Mouse (Mus musculus) macrophage (primary cell): ENCODE data around the gene Sirt2. TPM values are rescaled to one million over a fixed set of nuclear protein-coding genes. Genes with fewer than 3 reads are reported as not detected.

Experiments
- H3K27ac ChIP-seq: fragments of 350-480 bp; formaldehyde crosslinking; 2 replicates; pipeline ENCODE4 v1.9.0; 2021
- H3K36me3 ChIP-seq: fragments of 350-480 bp; formaldehyde crosslinking; 2 replicates; pipeline ENCODE4 v1.9.0; 2021; ENCODE audit errors: inconsistent target
- H3K4me3 ChIP-seq: fragments of 350-480 bp; formaldehyde crosslinking; 2 replicates; pipeline ENCODE4 v1.9.0; 2021; ENCODE audit errors: inconsistent target
- H3K79me2 ChIP-seq: fragments of 350-480 bp; formaldehyde crosslinking; 2 replicates; pipeline ENCODE4 v1.9.0; 2021; ENCODE audit errors: inconsistent target
- WGBS: methylation state at CpG from one replicate; pipeline ENCODE4 v1.1.7; 2026; ENCODE audit warnings: inconsistent platforms; ENCODE audit not compliant: missing documents; 5-methylcytosine and 5-hydroxymethylcytosine counted together
- polyA plus RNA-seq: library from polyadenylated mRNA; stranded (reverse); fragments of 250-400 nt; gene quantifications from 3 replicates; pipeline ENCODE4 v1.2.4, GENCODE M21; 2018; ENCODE audit warnings: inconsistent platforms

The Sirt2 gene
- polyA plus RNA-seq, 1 experiment from 2014 or later = 230 TPM

GRCm38 (mm10) chr7:28741368-28741708 lies 25.2 kb upstream of the Sirt2 start:
- H3K36me3 ChIP-seq = no peaks in the 10 kb centered on the region
- under 1% methylated on average over 13 of the region's 13 CpGs for WGBS

GRCm38 (mm10) chr7:28741709-28742438 lies 24.7 kb upstream of the Sirt2 start, which contains the start of the genes Mrps12 and Sars2:
TSS of gene Mrps12 (minus strand) at chr7:28741820.
TSS of gene Sars2 (plus strand) at chr7:28741992.
- H3K4me3 ChIP-seq = peak within 1 kb of the TSS; percentile 97
- H3K27ac ChIP-seq = peak within 1 kb of the TSS; percentile 83
- under 1% methylated on average over 37 of the region's 39 CpGs for WGBS
- no peaks in the 10 kb centered on the region for H3K36me3 ChIP-seq
- H3K79me2 ChIP-seq = no peaks in the 10 kb centered on the region

More at GRCm38 (mm10) chr7:28741368-28741708, 25.2 kb upstream of the Sirt2 start:
- H3K79me2 ChIP-seq = no peaks in the 10 kb centered on the region
- H3K4me3 ChIP-seq = peak overlapping the region; percentile 97
- peak overlapping the region; percentile 83 for H3K27ac ChIP-seq

GRCm38 (mm10) chr7:28749935-28750334 lies 16.6 kb upstream of the Sirt2 start:
- 97% methylated on average over 7 of the region's 7 CpGs for WGBS
- Histone ChIP-seq H3K36me3 (no peaks in the 10 kb centered on the region), H3K79me2 (no peaks in the 10 kb centered on the region), H3K4me3 (no peak overlapping the region), H3K27ac (no peak overlapping the region)

DNA sequence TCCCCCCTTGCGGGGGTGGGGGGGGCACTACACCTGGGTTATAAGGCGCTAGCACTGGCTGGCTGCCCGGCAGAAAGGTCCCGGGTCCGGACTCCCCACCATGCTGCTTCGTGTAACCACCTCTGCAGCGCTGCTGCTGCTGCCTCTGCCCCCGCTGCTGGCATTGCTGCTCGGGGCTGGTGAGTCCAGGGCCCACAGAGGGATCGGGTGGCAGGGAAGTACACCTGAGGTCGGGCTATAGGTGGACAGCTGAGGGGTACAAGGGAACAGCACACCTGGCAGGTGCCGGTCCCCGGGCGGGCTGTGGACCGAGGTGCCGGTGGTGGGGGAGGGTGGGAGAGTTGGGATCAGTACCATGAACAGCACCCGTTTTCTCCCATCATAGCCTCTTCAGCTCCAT lies 10.5 kb upstream of the Sirt2 start, which contains the start of gene Ccer2:
Gene Ccer2 (plus strand): TSS at position 96 of the 400 bp plus-strand sequence.
- WGBS = 11% methylated on average over 17 of the region's 17 CpGs
- H3K79me2 ChIP-seq = no peaks in the 10 kb centered on the region
- H3K36me3 ChIP-seq = peaks cover 30% of the 10 kb centered on the region
- H3K4me3 ChIP-seq = no peak within 1 kb of the TSS
- no peak within 1 kb of the TSS for H3K27ac ChIP-seq

DNA sequence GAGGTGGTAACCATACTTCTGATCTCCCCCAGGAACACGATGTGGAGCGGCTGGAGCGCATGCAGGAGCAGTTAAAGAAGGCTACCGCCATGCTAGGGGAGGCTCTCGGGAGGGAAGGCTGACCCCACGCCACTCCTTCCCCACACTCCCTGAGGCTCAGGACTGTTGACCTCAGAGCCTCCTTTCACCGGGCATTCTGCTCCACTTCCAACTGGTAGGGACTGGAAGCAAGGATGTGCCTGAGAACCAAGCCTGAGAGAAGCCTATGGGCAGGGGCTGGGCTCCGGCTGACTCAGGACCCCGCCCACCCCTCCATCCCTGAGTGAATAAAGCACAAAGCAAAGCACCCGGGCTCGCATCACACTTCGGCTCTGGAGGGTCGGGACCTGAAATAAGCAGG lies 7.9 kb upstream of the Sirt2 start:
- H3K36me3 ChIP-seq = peaks cover 50% of the 10 kb centered on the region
- 93% methylated on average over 13 of the region's 13 CpGs for WGBS
- H3K4me3 ChIP-seq = no peak overlapping the region
- H3K79me2 ChIP-seq = peaks cover 11% of the 10 kb centered on the region; the same call in 1 of the 2 replicates
- no peak overlapping the region for H3K27ac ChIP-seq

GRCm38 (mm10) chr7:28761907-28762306 lies 4.6 kb upstream of the Sirt2 start:
- WGBS = 97% methylated on average over 9 of the region's 9 CpGs
- Histone ChIP-seq H3K36me3 (peaks cover 50% of the 10 kb centered on the region), H3K27ac (no peak overlapping the region), H3K79me2 (peaks cover 36% of the 10 kb centered on the region), H3K4me3 (no peak overlapping the region)

GRCm38 (mm10) chr7:28765211-28765610 lies 1.3 kb upstream of the Sirt2 start:
- Histone ChIP-seq H3K36me3 (peaks cover 29% of the 10 kb centered on the region), H3K4me3 (peak overlapping the region; percentile 78), H3K27ac (peak overlapping the region; percentile 49), H3K79me2 (peaks cover 69% of the 10 kb centered on the region)
- WGBS = 26% methylated on average over 5 of the region's 6 CpGs

GRCm38 (mm10) chr7:28766910-28767309 lies 375 bp downstream of the Sirt2 start:
- Histone ChIP-seq H3K27ac (peak overlapping the region; percentile 36), H3K36me3 (peaks cover 12% of the 10 kb centered on the region), H3K79me2 (peaks cover 86% of the 10 kb centered on the region), H3K4me3 (peak overlapping the region; percentile 78)
- WGBS = 4% methylated on average over 14 of the region's 14 CpGs

GRCm38 (mm10) chr7:28767462-28767965 lies 979 bp downstream of the Sirt2 start, which contains the start of gene Nfkbib:
TSS of gene Nfkbib (minus strand) at chr7:28767512.
- H3K79me2 ChIP-seq = peaks cover 92% of the 10 kb centered on the region
- 83% methylated on average over 7 of the region's 7 CpGs for WGBS
- H3K4me3 ChIP-seq = peak within 1 kb of the TSS; percentile 78
- H3K36me3 ChIP-seq = peaks cover 6% of the 10 kb centered on the region
- peak within 1 kb of the TSS; percentile 36 for H3K27ac ChIP-seq

DNA sequence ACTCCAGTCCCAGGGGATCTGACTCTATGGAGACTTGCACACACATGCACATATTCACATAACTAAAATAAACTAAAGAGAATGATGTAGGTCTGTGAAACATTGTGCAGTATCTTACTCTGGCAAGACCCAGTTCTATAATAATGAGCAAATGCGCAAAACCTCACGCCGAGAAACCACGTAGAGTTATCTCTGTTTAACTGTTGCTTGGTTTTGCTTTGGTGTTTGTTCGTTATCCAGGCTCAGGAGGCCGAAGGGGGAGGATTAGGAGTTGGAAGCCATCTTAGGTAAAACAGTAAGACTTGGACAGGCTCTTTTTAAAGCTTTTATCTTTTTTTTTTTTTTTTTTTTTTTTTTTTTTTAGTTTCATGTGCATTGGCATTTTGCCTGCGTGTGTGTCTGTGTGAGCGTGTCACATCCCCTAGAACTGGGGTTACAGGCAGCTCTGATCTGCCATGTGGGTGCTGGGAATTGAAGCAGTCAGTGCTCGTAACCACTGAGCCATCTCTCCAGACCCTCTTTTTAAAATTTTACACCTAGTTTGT lies 3.0 kb downstream of the Sirt2 start:
- whole genome bisulfite sequencing = 99% methylated on average over 8 of the region's 9 CpGs
- peaks cover 9% of the 10 kb centered on the region; the same call in 1 of the 2 replicates for H3K36me3 ChIP-seq
- H3K4me3 ChIP-seq = no peak overlapping the region
- no peak overlapping the region for H3K27ac ChIP-seq
- H3K79me2 ChIP-seq = peaks cover 93% of the 10 kb centered on the region

DNA sequence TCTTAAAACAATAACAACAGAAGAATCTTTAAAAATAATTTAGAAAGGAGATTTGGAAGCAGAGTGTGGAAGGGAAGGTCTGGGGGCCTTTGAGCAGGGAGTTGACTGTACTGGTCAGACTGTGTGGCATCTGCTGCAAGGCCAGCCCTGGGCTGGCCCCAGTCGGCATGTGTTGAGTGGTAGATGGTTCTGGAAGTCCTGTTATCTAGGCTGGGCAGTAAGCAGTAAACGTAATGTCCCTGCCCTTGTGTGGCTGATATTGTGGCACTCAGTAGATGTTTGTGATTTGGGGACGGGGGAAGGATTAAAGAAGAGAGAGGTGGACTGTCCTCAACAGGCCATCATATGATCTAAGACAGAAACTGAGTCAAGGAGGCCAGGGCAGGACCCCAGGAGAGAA lies 3.8 kb downstream of the Sirt2 start:
- Histone ChIP-seq H3K79me2 (peaks cover 95% of the 10 kb centered on the region), H3K36me3 (peaks cover 17% of the 10 kb centered on the region), H3K4me3 (no peak overlapping the region), H3K27ac (no peak overlapping the region)
- 98% methylated on average over 3 of the region's 3 CpGs for WGBS

- H3K36me3 ChIP-seq = peaks cover 31% of the 10 kb centered on the region
- WGBS = 96% methylated on average over 11 of the region's 11 CpGs
- H3K27ac ChIP-seq = no peak overlapping the region
- H3K4me3 ChIP-seq = no peak overlapping the region
- peaks cover 91% of the 10 kb centered on the region for H3K79me2 ChIP-seq
These were observed 5.3 kb downstream of the Sirt2 start for GRCm38 (mm10) chr7:28771867-28772266.

DNA sequence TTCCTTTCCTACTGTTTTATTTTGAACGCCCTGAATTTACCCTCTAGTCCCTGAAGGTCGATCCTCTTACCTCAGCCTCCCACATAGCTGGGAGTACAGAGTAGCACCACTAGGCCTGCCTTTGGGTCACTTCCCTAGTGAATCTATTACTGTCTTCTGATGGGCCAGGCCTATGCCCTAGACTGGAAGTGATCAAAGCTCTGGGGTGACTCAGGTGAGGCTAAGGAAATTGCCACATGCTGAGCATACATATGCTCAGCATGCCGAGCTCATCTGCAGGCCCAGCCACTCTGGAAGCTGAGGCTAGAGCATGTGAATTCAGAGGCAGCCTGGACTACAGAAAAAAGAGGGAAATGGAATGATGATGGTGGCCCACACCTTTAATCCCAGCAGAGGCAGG lies 6.6 kb downstream of the Sirt2 start:
- H3K4me3 ChIP-seq = no peak overlapping the region
- 87% methylated on average over 3 of the region's 3 CpGs for WGBS
- H3K79me2 ChIP-seq = peaks cover 78% of the 10 kb centered on the region
- peaks cover 43% of the 10 kb centered on the region for H3K36me3 ChIP-seq
- H3K27ac ChIP-seq = no peak overlapping the region

- Histone ChIP-seq H3K4me3 (no peak overlapping the region), H3K36me3 (peaks cover 43% of the 10 kb centered on the region)
- 96% methylated on average over 9 of the region's 12 CpGs for WGBS
These were observed 7.6 kb downstream of the Sirt2 start for GRCm38 (mm10) chr7:28774164-28774563.

GRCm38 (mm10) chr7:28775129-28775528 lies 8.6 kb downstream of the Sirt2 start:
- 90% methylated on average over 7 of the region's 7 CpGs for WGBS
- no peak overlapping the region for H3K27ac ChIP-seq
- peaks cover 59% of the 10 kb centered on the region for H3K79me2 ChIP-seq
- no peak overlapping the region for H3K4me3 ChIP-seq
- peaks cover 46% of the 10 kb centered on the region for H3K36me3 ChIP-seq

More at GRCm38 (mm10) chr7:28774164-28774563, 7.6 kb downstream of the Sirt2 start:
- H3K79me2 ChIP-seq = peaks cover 68% of the 10 kb centered on the region
- no peak overlapping the region for H3K27ac ChIP-seq
